Mouse (Mus musculus): ENCODE results near the gene Cend1. TPM values are rescaled to one million over a fixed set of nuclear protein-coding genes. Genes with fewer than 3 reads are reported as not detected.
A peak's percentile ranks its signal among the peaks of the same experiment; 100 is the strongest.

The Cend1 gene
- polyA plus RNA-seq, 1 experiment from 2014 or later = 7.4 TPM

GRCm38 (mm10) chr7:141467230-141468030 lies 38.1 kb upstream of the Cend1 start, which contains the start of gene Cd151:
Cd151 (plus strand) TSS chr7:141467392.
- Histone ChIP-seq H3K9ac (ENCODE audit: low read depth, low read length) (peak within 1 kb of the TSS; percentile 87), H3K36me3 (ENCODE audit: control insufficient read depth, insufficient read depth, low read length) (peaks cover 19% of the 10 kb centered on the region), H3K4me1 (ENCODE audit: control insufficient read depth, insufficient read depth, low read length) (peaks cover 47% of the 10 kb centered on the region), H3K27me3 (ENCODE audit: control insufficient read depth, insufficient read depth, low read length) (peaks cover 30% of the 10 kb centered on the region), H3K4me2 (peak within 1 kb of the TSS; percentile 80), H3K4me3 (ENCODE audit: low read depth, low read length) (peak within 1 kb of the TSS; percentile 73), H3K9me3 (replicated peaks; ENCODE audit: control insufficient read depth, low read length) (no peaks in the 10 kb centered on the region), H3K27ac (ENCODE audit: low read depth, low read length) (peak within 1 kb of the TSS; percentile 96)
- ATAC-seq (replicated peaks; ENCODE audit: insufficient number of reproducible peaks, low FRiP score, low TSS enrichment) = peak; percentile 80
- under 1% methylated on average over 52 of the region's 52 CpGs for WGBS (ENCODE audit: insufficient replicate concordance)

- peaks cover 38% of the 10 kb centered on the region for H3K27me3 ChIP-seq (ENCODE audit: control insufficient read depth, insufficient read depth, low read length)
- ATAC-seq (replicated peaks; ENCODE audit: insufficient number of reproducible peaks, low FRiP score, low TSS enrichment) = no peak
- H3K4me1 ChIP-seq (ENCODE audit: control insufficient read depth, insufficient read depth, low read length) = peaks cover 51% of the 10 kb centered on the region
- H3K36me3 ChIP-seq (ENCODE audit: control insufficient read depth, insufficient read depth, low read length) = peaks cover 15% of the 10 kb centered on the region
- H3K4me2 ChIP-seq = peak overlapping the region; percentile 80
- 52% methylated on average over 10 of the region's 10 CpGs for WGBS (ENCODE audit: insufficient replicate concordance)
- H3K9ac ChIP-seq (ENCODE audit: low read depth, low read length) = peak overlapping the region; percentile 87
- H3K9me3 ChIP-seq (replicated peaks; ENCODE audit: control insufficient read depth, low read length) = no peaks in the 10 kb centered on the region
- peak overlapping the region; percentile 73 for H3K4me3 ChIP-seq (ENCODE audit: low read depth, low read length)
- H3K27ac ChIP-seq (ENCODE audit: low read depth, low read length) = peak overlapping the region; percentile 96
Measured at GRCm38 (mm10) chr7:141466607-141467148, 37.4 kb upstream of the Cend1 start.

- no peak overlapping the region for H3K4me3 ChIP-seq (ENCODE audit: low read depth, low read length)
- H3K9me3 ChIP-seq (replicated peaks; ENCODE audit: control insufficient read depth, low read length) = no peaks in the 10 kb centered on the region
- H3K27me3 ChIP-seq (ENCODE audit: control insufficient read depth, insufficient read depth, low read length) = peaks cover 44% of the 10 kb centered on the region
- H3K9ac ChIP-seq (ENCODE audit: low read depth, low read length) = no peak overlapping the region
- 60% methylated on average over 7 of the region's 7 CpGs for WGBS (ENCODE audit: insufficient replicate concordance)
- no peak for ATAC-seq (replicated peaks; ENCODE audit: insufficient number of reproducible peaks, low FRiP score, low TSS enrichment)
- peaks cover 11% of the 10 kb centered on the region for H3K36me3 ChIP-seq (ENCODE audit: control insufficient read depth, insufficient read depth, low read length)
- H3K27ac ChIP-seq (ENCODE audit: low read depth, low read length) = no peak overlapping the region
- peaks cover 57% of the 10 kb centered on the region for H3K4me1 ChIP-seq (ENCODE audit: control insufficient read depth, insufficient read depth, low read length)
- no peak overlapping the region for H3K4me2 ChIP-seq
Measured at GRCm38 (mm10) chr7:141466045-141466394, 36.7 kb upstream of the Cend1 start.

- peak overlapping the region; percentile 31 for H3K4me3 ChIP-seq (ENCODE audit: low read depth, low read length)
- H3K36me3 ChIP-seq (ENCODE audit: control insufficient read depth, insufficient read depth, low read length) = peaks cover 6% of the 10 kb centered on the region
- no peak overlapping the region for H3K27ac ChIP-seq (ENCODE audit: low read depth, low read length)
- peaks cover 61% of the 10 kb centered on the region for H3K4me1 ChIP-seq (ENCODE audit: control insufficient read depth, insufficient read depth, low read length)
- peak overlapping the region; percentile 54 for H3K4me2 ChIP-seq
- H3K27me3 ChIP-seq (ENCODE audit: control insufficient read depth, insufficient read depth, low read length) = peaks cover 49% of the 10 kb centered on the region
- ATAC-seq (replicated peaks; ENCODE audit: insufficient number of reproducible peaks, low FRiP score, low TSS enrichment) = no peak
- H3K9me3 ChIP-seq (replicated peaks; ENCODE audit: control insufficient read depth, low read length) = no peaks in the 10 kb centered on the region
- no peak overlapping the region for H3K9ac ChIP-seq (ENCODE audit: low read depth, low read length)
- 34% methylated on average over 9 of the region's 10 CpGs for WGBS (ENCODE audit: insufficient replicate concordance)
Measured at GRCm38 (mm10) chr7:141465388-141466044, 36.2 kb upstream of the Cend1 start.

DNA sequence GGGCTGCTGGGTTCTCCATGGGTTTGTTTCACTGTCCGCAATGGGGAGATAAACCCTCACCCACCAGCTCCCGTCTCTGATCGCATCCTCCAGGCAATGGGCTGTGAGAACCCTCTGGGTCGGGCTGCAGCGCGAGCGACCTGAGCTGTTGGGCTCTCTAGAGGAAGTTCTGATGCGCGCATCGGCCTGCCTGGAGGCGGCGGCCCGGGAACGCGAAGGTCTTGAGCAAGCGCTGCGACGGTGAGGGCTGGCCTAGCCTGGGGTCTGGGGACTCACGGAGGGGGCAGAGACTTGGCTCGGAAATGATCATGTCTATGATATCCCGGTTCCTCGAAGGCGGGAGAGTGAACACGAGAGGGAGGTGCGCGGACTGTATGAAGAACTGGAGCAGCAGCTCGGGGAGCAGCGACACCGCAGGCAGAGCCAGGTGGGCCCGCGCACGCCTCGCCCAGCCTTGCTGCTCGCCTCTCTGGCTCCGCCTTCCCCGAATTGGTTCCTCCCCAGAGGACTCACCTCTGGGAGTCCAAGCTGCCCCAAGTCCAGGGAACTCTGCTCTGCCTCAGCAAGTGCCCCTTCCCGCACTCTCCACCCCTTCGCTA lies 35.4 kb upstream of the Cend1 start:
- Histone ChIP-seq H3K36me3 (ENCODE audit: control insufficient read depth, insufficient read depth, low read length) (0 out of 2 replicates have a peak, but pooled peaks cover 2% of the 10 kb centered on the region), H3K4me1 (ENCODE audit: control insufficient read depth, insufficient read depth, low read length) (peaks cover 57% of the 10 kb centered on the region), H3K4me2 (peak overlapping the region; percentile 54), H3K27ac (ENCODE audit: low read depth, low read length) (no peak overlapping the region), H3K4me3 (ENCODE audit: low read depth, low read length) (peak overlapping the region; percentile 31), H3K9me3 (replicated peaks; ENCODE audit: control insufficient read depth, low read length) (no peaks in the 10 kb centered on the region), H3K27me3 (ENCODE audit: control insufficient read depth, insufficient read depth, low read length) (peaks cover 52% of the 10 kb centered on the region), H3K9ac (ENCODE audit: low read depth, low read length) (peak overlapping the region; percentile 48)
- WGBS (ENCODE audit: insufficient replicate concordance) = 5% methylated on average over 33 of the region's 38 CpGs
- no peak for ATAC-seq (replicated peaks; ENCODE audit: insufficient number of reproducible peaks, low FRiP score, low TSS enrichment)

DNA sequence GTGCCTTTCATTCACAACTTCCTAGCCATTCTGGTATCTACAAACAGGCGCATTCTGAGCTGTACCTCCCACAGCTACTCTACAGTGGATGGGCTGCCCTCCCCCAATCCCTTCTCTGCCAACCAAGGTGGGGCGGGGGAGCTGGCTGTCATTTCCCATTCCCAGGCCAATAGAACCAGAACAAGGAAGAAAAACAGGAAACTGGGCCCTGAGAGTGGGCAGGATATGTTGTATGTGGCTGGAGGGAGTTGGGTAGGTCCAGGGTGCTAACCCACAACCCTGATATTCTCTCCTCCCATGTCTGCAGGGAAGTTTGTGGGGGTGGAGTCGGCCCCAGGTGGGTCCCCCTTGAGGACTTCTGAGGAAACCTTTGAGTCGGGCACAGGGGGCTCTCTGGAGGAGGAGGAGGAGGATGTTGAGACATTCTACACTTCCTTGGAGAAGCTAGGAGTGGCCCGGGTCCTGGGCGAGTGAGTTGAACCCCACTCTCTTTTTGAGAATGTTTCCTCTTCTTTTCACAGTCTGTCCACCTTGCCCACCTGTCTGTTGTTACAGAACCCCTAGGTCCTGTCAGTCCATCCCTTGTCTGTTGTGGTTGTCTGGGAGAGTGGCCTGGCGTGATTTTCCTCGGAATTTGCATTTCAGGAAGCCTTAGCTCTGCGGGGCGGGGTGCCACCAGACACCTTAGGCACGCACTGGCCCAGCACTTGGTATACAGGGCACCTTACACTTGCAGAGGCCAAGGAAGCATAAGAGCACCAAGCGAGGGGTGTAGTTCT lies 34.7 kb upstream of the Cend1 start:
- Histone ChIP-seq H3K9ac (ENCODE audit: low read depth, low read length) (peak overlapping the region; percentile 48), H3K9me3 (replicated peaks; ENCODE audit: control insufficient read depth, low read length) (no peaks in the 10 kb centered on the region), H3K27me3 (ENCODE audit: control insufficient read depth, insufficient read depth, low read length) (peaks cover 52% of the 10 kb centered on the region), H3K4me2 (peak overlapping the region; percentile 54), H3K4me3 (ENCODE audit: low read depth, low read length) (peak overlapping the region; percentile 31), H3K36me3 (ENCODE audit: control insufficient read depth, insufficient read depth, low read length) (peaks cover 3% of the 10 kb centered on the region), H3K27ac (ENCODE audit: low read depth, low read length) (no peak overlapping the region), H3K4me1 (ENCODE audit: control insufficient read depth, insufficient read depth, low read length) (peaks cover 50% of the 10 kb centered on the region)
- ATAC-seq (replicated peaks; ENCODE audit: insufficient number of reproducible peaks, low FRiP score, low TSS enrichment) = no peak
- WGBS (ENCODE audit: insufficient replicate concordance) = 19% methylated on average over 12 of the region's 12 CpGs

GRCm38 (mm10) chr7:141462333-141462821 lies 33.1 kb upstream of the Cend1 start:
- Histone ChIP-seq H3K9me3 (replicated peaks; ENCODE audit: control insufficient read depth, low read length) (no peaks in the 10 kb centered on the region), H3K4me2 (peak overlapping the region; percentile 98), H3K27ac (ENCODE audit: low read depth, low read length) (no peak overlapping the region), H3K36me3 (ENCODE audit: control insufficient read depth, insufficient read depth, low read length) (peaks cover 7% of the 10 kb centered on the region), H3K27me3 (ENCODE audit: control insufficient read depth, insufficient read depth, low read length) (peaks cover 52% of the 10 kb centered on the region), H3K9ac (ENCODE audit: low read depth, low read length) (peak overlapping the region; percentile 66; the same call in 1 of the 2 replicates), H3K4me1 (ENCODE audit: control insufficient read depth, insufficient read depth, low read length) (peaks cover 39% of the 10 kb centered on the region), H3K4me3 (ENCODE audit: low read depth, low read length) (peak overlapping the region; percentile 60)
- ATAC-seq (replicated peaks; ENCODE audit: insufficient number of reproducible peaks, low FRiP score, low TSS enrichment) = no peak
- WGBS (ENCODE audit: insufficient replicate concordance) = 15% methylated on average over 5 of the region's 5 CpGs
